Mouse (Mus musculus) embryonic facial prominence, embryonic 13.5 days (tissue): Measurements from ENCODE around the gene Glis3. TPM values are rescaled to one million over a fixed set of nuclear protein-coding genes. Genes with fewer than 3 reads are reported as not detected.

Experiments used
- ATAC-seq: fragments of 200-750 bp; cut with Nextera tagmentation; 2 replicates; pipeline ENCODE4 v1.8.0; 2017; ENCODE audit warnings: low read depth; ENCODE audit not compliant: insufficient number of reproducible peaks, insufficient read depth, low FRiP score, low TSS enrichment
- H3K27ac ChIP-seq: fragments of 300-500 bp; sonication (generic); 2 replicates; pipeline ENCODE4 v1.5.1; 2015; ENCODE audit warnings: moderate library complexity, mild to moderate bottlenecking, inconsistent platforms
- H3K27me3 ChIP-seq: fragments of 300-500 bp; sonication (generic); 2 replicates; pipeline ENCODE4 v1.6.1; 2015; ENCODE audit warnings: mild to moderate bottlenecking, inconsistent platforms
- H3K36me3 ChIP-seq: fragments of 300-500 bp; sonication (generic); 2 replicates; pipeline ENCODE4 v1.6.1; 2015; ENCODE audit warnings: mild to moderate bottlenecking, inconsistent platforms
- H3K4me1 ChIP-seq: fragments of 300-500 bp; sonication (generic); 2 replicates; pipeline ENCODE4 v1.6.1; 2015; ENCODE audit warnings: inconsistent platforms
- H3K4me2 ChIP-seq: fragments of 300-500 bp; sonication (generic); 2 replicates; pipeline ENCODE4 v1.6.1; 2015; ENCODE audit warnings: moderate library complexity, mild to moderate bottlenecking, inconsistent platforms
- H3K4me3 ChIP-seq: fragments of 300-500 bp; sonication (generic); 2 replicates; pipeline ENCODE4 v1.5.1; 2015; ENCODE audit warnings: mild to moderate bottlenecking, inconsistent platforms
- H3K9ac ChIP-seq: fragments of 300-500 bp; sonication (generic); 2 replicates; pipeline ENCODE4 v1.6.1; 2015; ENCODE audit warnings: mild to moderate bottlenecking, inconsistent platforms
- H3K9me3 ChIP-seq: fragments of 300-500 bp; sonication (generic); 2 replicates; pipeline ENCODE4 v1.6.1; 2016; ENCODE audit warnings: inconsistent platforms
- WGBS: fragments of 180-500 bp; shearing (Covaris S2); methylation state at CpG from one replicate; pipeline ENCODE4 v1.1.7; 2015; ENCODE audit warnings: mixed read lengths; 5-methylcytosine and 5-hydroxymethylcytosine counted together
- polyA plus RNA-seq: library from polyadenylated mRNA; unstranded; fragments of >200 nt; fragmentation: Nextera tagmentation; extraction: Ambion mirVana; gene quantifications from 2 replicates; pipeline ENCODE4 v1.2.1, GENCODE M21; 2015

Glis3 gene
- polyA plus RNA-seq, 1 experiment from 2014 or later: 15.2 TPM

- H3K4me3 ChIP-seq: no peak overlapping the region
- H3K9me3 ChIP-seq: no peaks in the 10 kb centered on the region
- H3K4me1 ChIP-seq: 0 out of 2 replicates have a peak, but pooled peaks cover 7% of the 10 kb centered on the region
- no peaks in the 10 kb centered on the region for H3K36me3 ChIP-seq
- H3K27ac ChIP-seq: no peak overlapping the region
- no peaks in the 10 kb centered on the region for H3K27me3 ChIP-seq
- no peak overlapping the region for H3K4me2 ChIP-seq
- ATAC-seq: no peak
- 55% methylated on average over 6 of the region's 6 CpGs for WGBS
- no peak overlapping the region for H3K9ac ChIP-seq
These were observed 174.5 kb downstream of the Glis3 start for GRCm38 (mm10) chr19:28505376-28505775.

DNA sequence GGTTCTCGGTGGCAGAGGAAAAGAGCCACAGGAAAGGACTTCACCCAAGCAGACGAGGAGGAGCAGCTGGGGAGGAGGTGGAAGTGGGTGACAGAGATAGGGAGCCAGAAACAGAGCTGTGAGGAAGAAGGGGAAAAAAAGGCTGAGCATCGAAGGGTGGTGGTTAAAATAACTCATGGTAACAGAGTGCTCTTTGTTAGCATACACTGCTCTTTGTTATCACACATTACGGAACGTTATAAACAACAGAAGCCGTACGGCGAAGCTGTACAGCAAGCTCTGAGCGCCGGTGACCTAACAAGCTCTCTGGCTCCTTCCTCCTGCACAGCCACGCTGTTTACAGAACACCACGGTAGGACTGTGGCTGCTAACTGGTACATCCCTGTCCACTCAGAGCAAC lies 176.9 kb downstream of the Glis3 start:
- Histone ChIP-seq H3K27me3 (no peaks in the 10 kb centered on the region), H3K9ac (no peak overlapping the region), H3K4me3 (no peak overlapping the region), H3K4me2 (no peak overlapping the region), H3K27ac (no peak overlapping the region), H3K9me3 (no peaks in the 10 kb centered on the region), H3K36me3 (no peaks in the 10 kb centered on the region), H3K4me1 (0 out of 2 replicates have a peak, but pooled peaks cover 7% of the 10 kb centered on the region)
- ATAC-seq: no peak
- 63% methylated on average over 12 of the region's 12 CpGs for WGBS

GRCm38 (mm10) chr19:28500975-28501374 lies 178.9 kb downstream of the Glis3 start:
- 43% methylated on average over 9 of the region's 9 CpGs for WGBS
- Histone ChIP-seq H3K36me3 (no peaks in the 10 kb centered on the region), H3K9me3 (no peaks in the 10 kb centered on the region), H3K27ac (no peak overlapping the region), H3K4me2 (no peak overlapping the region), H3K4me3 (no peak overlapping the region), H3K27me3 (no peaks in the 10 kb centered on the region), H3K9ac (no peak overlapping the region), H3K4me1 (peaks cover 13% of the 10 kb centered on the region; the same call in 1 of the 2 replicates)
- no peak for ATAC-seq

DNA sequence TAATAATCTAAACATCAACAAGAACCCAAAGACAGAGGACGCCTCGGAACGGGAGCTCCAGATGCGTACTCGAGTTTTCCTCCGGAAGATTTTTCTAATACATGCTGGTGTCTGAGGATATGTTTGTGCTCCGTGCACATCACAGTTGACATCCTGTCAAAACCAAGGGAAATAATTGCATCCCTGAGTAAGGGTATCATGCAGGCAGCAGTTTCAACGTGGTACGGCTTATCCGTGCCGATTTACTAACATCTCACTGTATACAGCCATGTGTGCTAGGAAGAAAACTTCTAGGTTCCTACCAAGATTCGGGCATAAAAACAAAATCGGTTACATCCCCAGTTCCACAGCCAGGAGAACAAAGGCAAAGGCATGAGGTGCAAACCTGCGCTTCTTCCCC lies 179.4 kb downstream of the Glis3 start:
- H3K4me2 ChIP-seq: no peak overlapping the region
- H3K9ac ChIP-seq: no peak overlapping the region
- ATAC-seq: no peak
- no peaks in the 10 kb centered on the region for H3K36me3 ChIP-seq
- H3K9me3 ChIP-seq: no peaks in the 10 kb centered on the region
- H3K27me3 ChIP-seq: no peaks in the 10 kb centered on the region
- no peak overlapping the region for H3K27ac ChIP-seq
- 86% methylated on average over 14 of the region's 14 CpGs for WGBS
- peaks cover 14% of the 10 kb centered on the region; the same call in 1 of the 2 replicates for H3K4me1 ChIP-seq
- H3K4me3 ChIP-seq: no peak overlapping the region

GRCm38 (mm10) chr19:28499786-28500185 lies 180.1 kb downstream of the Glis3 start:
- H3K27ac ChIP-seq: no peak overlapping the region
- no peak overlapping the region for H3K4me3 ChIP-seq
- H3K4me1 ChIP-seq: peaks cover 14% of the 10 kb centered on the region; the same call in 1 of the 2 replicates
- H3K4me2 ChIP-seq: no peak overlapping the region
- no peaks in the 10 kb centered on the region for H3K9me3 ChIP-seq
- no peaks in the 10 kb centered on the region for H3K36me3 ChIP-seq
- no peak for ATAC-seq
- H3K27me3 ChIP-seq: no peaks in the 10 kb centered on the region
- H3K9ac ChIP-seq: no peak overlapping the region
- 87% methylated on average over 5 of the region's 5 CpGs for WGBS

DNA sequence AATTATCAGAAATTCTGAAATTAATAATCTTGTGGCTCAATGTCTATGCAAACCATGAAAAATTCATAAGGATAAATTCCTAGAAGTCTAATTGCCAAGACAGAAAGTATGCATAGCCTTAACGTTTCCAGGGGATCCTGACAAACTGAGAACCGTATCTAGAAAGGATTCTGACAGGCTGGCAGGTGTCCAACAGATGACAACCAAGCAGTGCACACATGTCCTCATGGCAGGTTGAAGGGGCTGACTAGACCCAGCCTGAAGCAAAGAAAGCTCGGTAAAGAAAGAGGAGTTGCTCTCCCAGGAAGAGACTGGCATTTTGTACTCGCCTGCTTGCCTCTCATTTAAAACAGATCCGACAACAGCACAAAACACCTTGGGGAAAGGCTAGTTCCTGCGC lies 184.0 kb downstream of the Glis3 start:
- Histone ChIP-seq H3K4me1 (peaks cover 7% of the 10 kb centered on the region; the same call in 1 of the 2 replicates), H3K9me3 (no peaks in the 10 kb centered on the region), H3K4me2 (no peak overlapping the region), H3K36me3 (no peaks in the 10 kb centered on the region), H3K27ac (no peak overlapping the region), H3K4me3 (no peak overlapping the region), H3K9ac (no peak overlapping the region), H3K27me3 (no peaks in the 10 kb centered on the region)
- no peak for ATAC-seq
- WGBS: 41% methylated on average over 6 of the region's 6 CpGs

GRCm38 (mm10) chr19:28493605-28494260 lies 186.1 kb downstream of the Glis3 start:
- H3K9ac ChIP-seq: no peak overlapping the region

GRCm38 (mm10) chr19:28478055-28478454 lies 201.8 kb downstream of the Glis3 start:
- whole genome bisulfite sequencing: 78% methylated on average over 6 of the region's 6 CpGs
- Histone ChIP-seq H3K36me3 (no peaks in the 10 kb centered on the region), H3K4me2 (no peak overlapping the region), H3K4me1 (peaks cover 4% of the 10 kb centered on the region; the same call in 1 of the 2 replicates), H3K9me3 (no peaks in the 10 kb centered on the region), H3K9ac (no peak overlapping the region), H3K27ac (no peak overlapping the region), H3K4me3 (no peak overlapping the region), H3K27me3 (no peaks in the 10 kb centered on the region)
- ATAC-seq: no peak

More at GRCm38 (mm10) chr19:28493605-28494260, 186.1 kb downstream of the Glis3 start:
- no peaks in the 10 kb centered on the region for H3K27me3 ChIP-seq
- no peak overlapping the region for H3K27ac ChIP-seq
- H3K4me3 ChIP-seq: no peak overlapping the region
- 92% methylated on average over 8 of the region's 8 CpGs for WGBS
- H3K4me1 ChIP-seq: peaks cover 7% of the 10 kb centered on the region; the same call in 1 of the 2 replicates
- ATAC-seq: no peak
- H3K36me3 ChIP-seq: no peaks in the 10 kb centered on the region
- no peak overlapping the region for H3K4me2 ChIP-seq
- H3K9me3 ChIP-seq: no peaks in the 10 kb centered on the region

DNA sequence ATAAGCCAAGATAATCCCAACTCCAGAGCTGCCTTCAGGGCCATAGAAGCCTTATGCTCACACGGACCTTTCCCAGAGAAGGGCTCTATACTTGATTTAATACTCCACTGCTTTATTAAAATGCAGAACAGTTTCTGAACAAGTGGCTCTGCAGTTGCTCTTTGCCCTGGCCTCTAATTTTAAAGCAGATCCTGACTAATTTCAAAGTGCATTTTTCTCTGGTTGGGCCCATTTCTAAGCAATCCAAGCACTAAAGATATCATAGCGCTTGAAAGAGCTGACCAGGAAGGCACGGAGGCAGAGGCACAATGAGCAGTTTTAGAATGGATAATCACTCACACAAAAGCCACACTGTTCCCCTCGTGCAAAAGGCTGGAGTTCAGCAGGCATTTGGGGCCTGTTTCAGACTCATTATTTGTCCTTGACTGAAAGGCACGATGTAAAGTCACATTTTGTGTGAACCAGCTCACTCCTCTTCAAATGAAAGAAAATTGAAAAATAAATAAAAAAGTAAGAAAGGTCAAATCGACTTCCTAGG lies 202.5 kb downstream of the Glis3 start:
- no peak overlapping the region for H3K4me2 ChIP-seq
- H3K4me1 ChIP-seq: peaks cover 4% of the 10 kb centered on the region; the same call in 1 of the 2 replicates
- ATAC-seq: no peak
- H3K36me3 ChIP-seq: no peaks in the 10 kb centered on the region
- no peak overlapping the region for H3K27ac ChIP-seq
- H3K9me3 ChIP-seq: no peaks in the 10 kb centered on the region
- no peaks in the 10 kb centered on the region for H3K27me3 ChIP-seq
- 31% methylated on average over 6 of the region's 6 CpGs for WGBS
- H3K4me3 ChIP-seq: no peak overlapping the region
- H3K9ac ChIP-seq: no peak overlapping the region

DNA sequence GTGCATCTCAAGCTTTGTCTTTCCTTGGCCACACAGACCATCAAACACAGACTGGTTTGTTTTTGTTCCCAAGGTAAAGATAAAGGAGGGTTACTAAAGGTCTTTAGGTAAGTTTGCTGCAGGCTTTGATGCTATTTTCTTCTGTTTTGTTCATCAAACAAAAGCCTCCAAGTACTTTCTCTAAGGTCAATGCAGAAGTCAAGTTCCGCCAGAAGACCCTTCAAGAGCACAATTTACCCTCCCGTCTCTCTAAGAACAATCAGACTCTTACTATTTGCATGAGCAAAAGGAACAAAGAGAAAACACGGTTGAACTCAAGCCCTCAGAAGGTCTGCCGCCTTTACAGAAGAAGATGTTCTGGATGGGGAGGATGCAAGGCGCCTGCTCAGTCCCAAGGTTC lies 206.3 kb downstream of the Glis3 start:
- WGBS: 92% methylated on average over 5 of the region's 5 CpGs

DNA sequence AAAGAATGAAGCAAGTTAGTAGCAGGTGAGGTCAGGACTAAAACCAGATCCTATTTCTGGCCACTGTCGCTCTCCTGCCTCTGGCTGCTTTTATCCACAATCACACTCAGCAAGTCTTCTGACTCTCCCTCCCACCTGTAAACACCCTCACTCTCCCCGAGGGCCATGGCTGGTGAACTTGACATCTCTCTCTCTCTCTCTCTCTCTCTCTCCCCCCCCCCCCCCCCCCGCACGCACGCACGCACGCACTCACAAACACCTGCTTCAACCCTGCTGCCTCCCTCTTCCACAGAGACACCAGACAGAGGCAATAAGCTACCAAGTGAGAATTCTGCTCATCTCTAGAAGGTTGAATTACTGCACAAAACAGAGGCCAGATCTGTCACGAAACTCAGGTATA lies 208.7 kb downstream of the Glis3 start:
- H3K4me3 ChIP-seq: no peak overlapping the region
- H3K4me2 ChIP-seq: no peak overlapping the region
- no peaks in the 10 kb centered on the region for H3K36me3 ChIP-seq
- no peak for ATAC-seq
- no peaks in the 10 kb centered on the region for H3K9me3 ChIP-seq
- H3K9ac ChIP-seq: no peak overlapping the region
- H3K27me3 ChIP-seq: no peaks in the 10 kb centered on the region
- no peak overlapping the region for H3K27ac ChIP-seq
- 75% methylated on average over 6 of the region's 8 CpGs for WGBS
- H3K4me1 ChIP-seq: peaks cover 12% of the 10 kb centered on the region; the same call in 1 of the 2 replicates

More for the DNA sequence above, 206.3 kb downstream of the Glis3 start:
- no peaks in the 10 kb centered on the region for H3K36me3 ChIP-seq
- no peak overlapping the region for H3K4me2 ChIP-seq
- H3K4me1 ChIP-seq: peaks cover 4% of the 10 kb centered on the region; the same call in 1 of the 2 replicates
- no peak overlapping the region for H3K27ac ChIP-seq
- H3K27me3 ChIP-seq: no peaks in the 10 kb centered on the region
- ATAC-seq: no peak
- H3K9ac ChIP-seq: no peak overlapping the region
- H3K4me3 ChIP-seq: no peak overlapping the region
- H3K9me3 ChIP-seq: no peaks in the 10 kb centered on the region

DNA sequence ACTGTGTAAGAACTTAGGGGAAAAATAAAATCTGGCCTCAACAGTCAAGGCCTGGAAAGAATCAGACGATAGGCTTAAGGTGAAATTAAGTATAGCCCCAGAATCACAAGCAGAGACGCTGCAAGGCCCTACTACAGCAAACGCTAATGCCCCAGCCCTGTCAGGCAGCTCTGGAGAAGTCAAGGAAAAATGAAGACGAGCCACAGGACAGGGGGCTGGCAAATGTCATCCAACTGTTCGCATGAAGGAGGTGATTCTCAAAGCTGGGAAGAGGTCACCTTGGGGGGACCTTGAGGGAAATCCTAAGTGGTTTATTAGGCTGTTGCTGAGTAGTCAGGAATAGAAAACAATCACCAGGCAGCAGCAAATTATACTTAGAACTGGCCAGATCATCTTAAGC lies 214.1 kb downstream of the Glis3 start:
- Histone ChIP-seq H3K4me3 (no peak overlapping the region), H3K4me1 (peaks cover 15% of the 10 kb centered on the region; the same call in 1 of the 2 replicates), H3K27ac (no peak overlapping the region), H3K36me3 (no peaks in the 10 kb centered on the region), H3K4me2 (no peak overlapping the region), H3K9me3 (no peaks in the 10 kb centered on the region), H3K9ac (no peak overlapping the region), H3K27me3 (no peaks in the 10 kb centered on the region)
- WGBS: 55% methylated on average over 5 of the region's 5 CpGs
- ATAC-seq: no peak
